Mouse (Mus musculus): Measurements from ENCODE around the gene Ranbp2. TPM values are rescaled to one million over a fixed set of nuclear protein-coding genes. Genes with fewer than 3 reads are reported as not detected.
"Not testable (repeated sequence)": the region's sequence is repeated elsewhere in the genome, so short reads cannot be mapped to it uniquely, and the experiment has no call there.

Gene Ranbp2
- total and polyA plus RNA-seq, 3 experiments, result 45.0 to 56.3 (median 53.4) TPM

DNA sequence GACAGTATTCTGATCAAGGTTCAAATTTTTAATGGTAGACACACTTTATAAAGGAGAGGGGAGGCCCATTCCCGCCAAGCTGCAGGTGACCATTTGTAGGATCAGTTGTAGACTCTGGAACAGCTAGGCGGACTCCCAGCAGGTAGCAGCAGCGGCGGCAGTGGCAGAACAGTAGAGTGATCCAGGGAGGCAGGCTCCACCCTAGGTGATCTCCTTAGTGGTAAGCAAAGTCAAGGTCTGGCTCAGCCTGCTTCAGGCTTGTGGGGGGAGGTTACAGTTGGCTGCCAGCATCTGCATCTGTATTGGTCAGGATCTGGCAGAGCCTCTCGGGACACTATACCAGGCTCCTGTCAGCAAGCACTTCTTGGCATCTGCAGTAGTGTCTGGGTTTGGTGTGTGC, 89.6 kb downstream of the Ranbp2 start:
- H3K9ac ChIP-seq (ENCODE audit: insufficient read depth, low read depth); H3K79me2 ChIP-seq (replicated peaks; ENCODE audit: control insufficient read depth, extremely low read depth, insufficient read depth, poor library complexity, severe bottlenecking); H3K4me2 ChIP-seq (ENCODE audit: insufficient read depth, low read depth, poor library complexity, severe bottlenecking); H3K27me3 ChIP-seq (replicated peaks); DNase-seq (ENCODE audit: extremely low read depth); H3K4me1 ChIP-seq (ENCODE audit: control insufficient read depth in 1 of 2, insufficient read depth in 2 of 2); dilution Hi-C loops (cut with MboI; ENCODE audit: extremely low pct_ligation_motif_present, extremely low pct_unique_long_range_greater_than_20kb, low sequenced_read_pairs); H3K4me3 ChIP-seq (replicated peaks in 1 of 3; ENCODE audit: low read depth in 2 of 3, low read length in 2 of 3, poor library complexity in 1 of 3); in situ Hi-C loops (cut with MboI; ENCODE audit: low pct_ligation_motif_present, low pct_unique_long_range_greater_than_20kb, low sequenced_read_pairs); H3K9me3 ChIP-seq (replicated peaks; ENCODE audit: low read length); H3K36me3 ChIP-seq (replicated peaks in 1 of 2; ENCODE audit: control insufficient read depth in 1 of 2, insufficient read depth in 1 of 2, low read length in 1 of 2); H3K27ac ChIP-seq (ENCODE audit: insufficient read depth, low read depth): not testable (repeated sequence)

DNA sequence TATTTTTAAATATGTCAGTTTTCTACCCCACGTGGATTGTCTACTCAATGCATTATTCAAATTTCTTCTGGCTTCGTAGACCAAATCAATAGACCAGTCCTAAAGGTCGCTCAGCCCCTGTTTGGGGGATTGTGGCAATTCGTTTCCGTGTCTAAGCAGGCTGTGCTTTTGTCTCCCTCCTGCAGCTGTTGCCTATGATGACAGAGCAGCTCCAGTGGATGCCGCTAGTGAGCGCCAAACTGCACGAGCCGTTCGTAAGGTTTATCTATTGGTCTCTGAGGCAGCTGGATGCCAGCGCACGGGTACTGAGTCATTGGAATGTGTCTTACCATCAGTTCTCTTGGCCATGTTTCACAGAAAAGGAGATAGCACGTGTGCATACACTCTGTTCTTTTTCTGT, 93.9 kb downstream of the Ranbp2 start:
- no peak overlapping the region for H3K9ac ChIP-seq (ENCODE audit: insufficient read depth, low read depth)
- H3K4me2 ChIP-seq (ENCODE audit: insufficient read depth, low read depth, poor library complexity, severe bottlenecking), result no peak overlapping the region
- TF ChIP-seq JUN (IDR thresholded peaks at IDR 0.05; ENCODE audit: insufficient read depth, low read depth, low read length), result no peak
- TF ChIP-seq ZMIZ1 (IDR thresholded peaks at IDR 0.05; ENCODE audit: low read depth, low read length), result no peak
- no peak for TF ChIP-seq MYC (IDR thresholded peaks at IDR 0.05; ENCODE audit: low read depth, low read length)
- TF ChIP-seq BHLHE40 (IDR thresholded peaks at IDR 0.05; ENCODE audit: low read depth, low read length), result no peak
- no peak for TF ChIP-seq JUND (conservative IDR thresholded peaks at IDR 0.05; ENCODE audit: low read depth, low read length)
- H3K27me3 ChIP-seq (replicated peaks), result no peaks in the 10 kb centered on the region
- no peak overlapping the region for H3K4me3 ChIP-seq (replicated peaks in 1 of 3; ENCODE audit: low read depth in 2 of 3, low read length in 2 of 3, poor library complexity in 1 of 3)
- no peaks in the 10 kb centered on the region for H3K4me1 ChIP-seq (ENCODE audit: control insufficient read depth in 1 of 2, insufficient read depth in 2 of 2)
- in situ Hi-C loops (cut with MboI; ENCODE audit: low pct_ligation_motif_present, low pct_unique_long_range_greater_than_20kb, low sequenced_read_pairs), result no loop called here
- dilution Hi-C loops (cut with MboI; ENCODE audit: extremely low pct_ligation_motif_present, extremely low pct_unique_long_range_greater_than_20kb, low sequenced_read_pairs), result no loop called here
- DNase-seq (ENCODE audit: extremely low read depth), result no peak
- H3K27ac ChIP-seq (ENCODE audit: insufficient read depth, low read depth), result no peak overlapping the region
- H3K79me2 ChIP-seq (replicated peaks; ENCODE audit: control insufficient read depth, extremely low read depth, insufficient read depth, poor library complexity, severe bottlenecking), result no peaks in the 10 kb centered on the region
- H3K9me3 ChIP-seq (replicated peaks; ENCODE audit: low read length), result no peaks in the 10 kb centered on the region
- H3K36me3 ChIP-seq (replicated peaks in 1 of 2; ENCODE audit: control insufficient read depth in 1 of 2, insufficient read depth in 1 of 2, low read length in 1 of 2), result peaks cover 0 to 4% of the 10 kb centered on the region in 2 experiments

Other genes starting within 250 kb of the Ranbp2 start
- gene AW822073, start 222.0 kb upstream of the Ranbp2 start, total RNA-seq (2012; rRNA removed), result not detected in 2 replicates
- gene AW822073, start 222.0 kb upstream of the Ranbp2 start, total RNA-seq (2014; rRNA removed), result not detected in 2 replicates
- not detected in 2 replicates for gene AW822073, start 222.0 kb upstream of the Ranbp2 start, polyA plus RNA-seq (2012; ENCODE audit: insufficient read length, low read depth)
- gene Duxf3, start 214.2 kb upstream of the Ranbp2 start, total RNA-seq (2012; rRNA removed), result 0.17 TPM in 1 of 2 replicates, not detected in the other
- gene Duxf3, start 214.2 kb upstream of the Ranbp2 start, total RNA-seq (2014; rRNA removed), result not detected in 2 replicates
- gene Duxf3, start 214.2 kb upstream of the Ranbp2 start, polyA plus RNA-seq (2012; ENCODE audit: insufficient read length, low read depth), result not detected in 2 replicates
- not detected in 2 replicates for gene Gm4981, start 210.2 kb upstream of the Ranbp2 start, total RNA-seq (2012; rRNA removed)
- gene Gm4981, start 210.2 kb upstream of the Ranbp2 start, total RNA-seq (2014; rRNA removed), result not detected in 2 replicates
- not detected in 2 replicates for gene Gm4981, start 210.2 kb upstream of the Ranbp2 start, polyA plus RNA-seq (2012; ENCODE audit: insufficient read length, low read depth)
- gene Gcc2, start 191.4 kb upstream of the Ranbp2 start, total RNA-seq (2012; rRNA removed), result 18.4 and 19.5 TPM in 2 replicates
- gene Gcc2, start 191.4 kb upstream of the Ranbp2 start, total RNA-seq (2014; rRNA removed), result 19.3 and 19.6 TPM in 2 replicates
- gene Gcc2, start 191.4 kb upstream of the Ranbp2 start, polyA plus RNA-seq (2012; ENCODE audit: insufficient read length, low read depth), result 15.4 and 16.3 TPM in 2 replicates
- gene Lims1, start 123.5 kb upstream of the Ranbp2 start, total RNA-seq (2012; rRNA removed), result 37.0 and 40.7 TPM in 2 replicates
- gene Lims1, start 123.5 kb upstream of the Ranbp2 start, total RNA-seq (2014; rRNA removed), result 74.7 and 85.6 TPM in 2 replicates
- 34.7 and 40.4 TPM in 2 replicates for gene Lims1, start 123.5 kb upstream of the Ranbp2 start, polyA plus RNA-seq (2012; ENCODE audit: insufficient read length, low read depth)
- 1.7 TPM in 2 replicates for gene Ccdc138, start 51.0 kb downstream of the Ranbp2 start, total RNA-seq (2012; rRNA removed)
- 3.1 and 3.3 TPM in 2 replicates for gene Ccdc138, start 51.0 kb downstream of the Ranbp2 start, total RNA-seq (2014; rRNA removed)
- gene Ccdc138, start 51.0 kb downstream of the Ranbp2 start, polyA plus RNA-seq (2012; ENCODE audit: insufficient read length, low read depth), result 2.2 and 2.4 TPM in 2 replicates
- not detected in 2 replicates for gene Edar, start 228.7 kb downstream of the Ranbp2 start, total RNA-seq (2012; rRNA removed)
- gene Edar, start 228.7 kb downstream of the Ranbp2 start, total RNA-seq (2014; rRNA removed), result not detected in 2 replicates
- gene Edar, start 228.7 kb downstream of the Ranbp2 start, polyA plus RNA-seq (2012; ENCODE audit: insufficient read length, low read depth), result not detected in 2 replicates